Mouse (Mus musculus) T-cell, adult 2 months (primary cell): ENCODE measurements around the gene A730009L09Rik.
A peak's percentile ranks its signal among the peaks of the same experiment; 100 is the strongest.

Experiments used
- DNase-seq: peaks from one replicate; pipeline ENCODE4 v3.0.0; 2022; ENCODE audit warnings: low spot score

Gene A730009L09Rik

GRCm38 (mm10) chr16:84514821-84515220 is at the start of gene A730009L09Rik:
Gene A730009L09Rik, plus strand, starts transcription at chr16:84515121.
- no peak for DNase-seq

- no peak for DNase-seq
Measured at GRCm38 (mm10) chr16:84465581-84466165, 49.2 kb upstream of the A730009L09Rik start.

GRCm38 (mm10) chr16:84468898-84469297 is 46.0 kb upstream of the A730009L09Rik start:
- no peak for DNase-seq

GRCm38 (mm10) chr16:84469994-84470393 is 44.9 kb upstream of the A730009L09Rik start:
- DNase-seq: no peak

- no peak for DNase-seq
Measured at GRCm38 (mm10) chr16:84473406-84473805, 41.5 kb upstream of the A730009L09Rik start.

- DNase-seq: no peak
Measured at GRCm38 (mm10) chr16:84474712-84475111, 40.2 kb upstream of the A730009L09Rik start.

GRCm38 (mm10) chr16:84476948-84477347 is 38.0 kb upstream of the A730009L09Rik start:
- DNase-seq: no peak

- no peak for DNase-seq
Measured at GRCm38 (mm10) chr16:84477528-84477927, 37.4 kb upstream of the A730009L09Rik start.

- no peak for DNase-seq
Measured at GRCm38 (mm10) chr16:84477952-84478351, 37.0 kb upstream of the A730009L09Rik start.

- DNase-seq: no peak
Measured at GRCm38 (mm10) chr16:84485931-84486330, 29.0 kb upstream of the A730009L09Rik start.

GRCm38 (mm10) chr16:84494818-84495217 is 20.1 kb upstream of the A730009L09Rik start:
- DNase-seq: no peak

- no peak for DNase-seq
Measured at GRCm38 (mm10) chr16:84495438-84495837, 19.5 kb upstream of the A730009L09Rik start.

- DNase-seq: no peak
Measured at GRCm38 (mm10) chr16:84507681-84508080, 7.2 kb upstream of the A730009L09Rik start.

- DNase-seq: no peak
Measured at GRCm38 (mm10) chr16:84521975-84522635, 7.2 kb downstream of the A730009L09Rik start.

- no peak for DNase-seq
Measured at GRCm38 (mm10) chr16:84523061-84523460, 8.1 kb downstream of the A730009L09Rik start.

GRCm38 (mm10) chr16:84527375-84527774 is 12.5 kb downstream of the A730009L09Rik start:
- DNase-seq: peak; percentile 6

- no peak for DNase-seq
Measured at GRCm38 (mm10) chr16:84532803-84533202, 17.9 kb downstream of the A730009L09Rik start.

GRCm38 (mm10) chr16:84546059-84546458 is 31.1 kb downstream of the A730009L09Rik start:
- DNase-seq: no peak

GRCm38 (mm10) chr16:84549122-84549521 is 34.2 kb downstream of the A730009L09Rik start:
- no peak for DNase-seq

- no peak for DNase-seq
Measured at GRCm38 (mm10) chr16:84550445-84550844, 35.5 kb downstream of the A730009L09Rik start.

- DNase-seq: no peak
Measured at GRCm38 (mm10) chr16:84553981-84554380, 39.1 kb downstream of the A730009L09Rik start.

- DNase-seq: no peak
Measured at GRCm38 (mm10) chr16:84558113-84558917, 43.4 kb downstream of the A730009L09Rik start.
